Mouse (Mus musculus): ENCODE data around the gene Rab39. TPM values are rescaled to one million over a fixed set of nuclear protein-coding genes. Genes with fewer than 3 reads are reported as not detected.

Rab39 gene
- polyA plus RNA-seq, 1 experiment from 2014 or later = 0.38 TPM

DNA sequence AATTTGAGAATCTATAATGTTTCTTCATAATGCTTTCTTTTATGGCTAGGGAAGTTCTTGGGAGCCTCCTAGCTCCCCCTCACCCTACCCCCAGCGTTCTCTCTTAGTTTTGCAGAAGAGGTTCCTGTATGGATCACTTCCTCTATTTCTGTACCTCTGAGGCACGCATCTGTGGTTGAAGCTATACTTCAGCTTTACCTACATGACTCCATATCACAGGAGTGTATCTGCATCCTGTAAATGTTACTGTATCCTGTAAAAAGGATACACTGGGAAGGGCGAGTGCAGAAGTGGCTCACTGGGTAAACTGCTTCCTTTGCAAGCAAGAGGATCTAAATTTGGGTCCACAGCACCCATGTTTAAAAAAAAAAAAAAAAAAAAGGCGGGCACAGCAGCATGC, 5.5 kb downstream of the Rab39 start:
- H3K27ac ChIP-seq (ENCODE audit: low read depth) = no peak overlapping the region
- no peak overlapping the region for H3K4me2 ChIP-seq
- ATAC-seq (ENCODE audit: insufficient read depth) (no peak), DNase-seq (no peak)
- H3K4me1 ChIP-seq (ENCODE audit: insufficient read depth) = 0 out of 2 replicates have a peak, but pooled peaks cover 2% of the 10 kb centered on the region
- no peaks in the 10 kb centered on the region for H3K9me3 ChIP-seq (ENCODE audit: low read depth, low read length)
- no peak for TF ChIP-seq CTCF (IDR thresholded peaks at IDR 0.05; ENCODE audit: low read depth)
- H3K27me3 ChIP-seq (ENCODE audit: insufficient read depth, low read length) = no peaks in the 10 kb centered on the region
- H3K4me3 ChIP-seq (ENCODE audit: low read depth, low read length) = no peak overlapping the region
- no peak overlapping the region for H3K9ac ChIP-seq
- no peaks in the 10 kb centered on the region for H3K36me3 ChIP-seq (ENCODE audit: insufficient read depth)
- WGBS = 56% methylated on average over 4 of the region's 4 CpGs

- no peak for TF ChIP-seq CTCF (IDR thresholded peaks at IDR 0.05; ENCODE audit: low read depth)
- DNase-seq (no peak), ATAC-seq (ENCODE audit: insufficient read depth) (no peak)
- H3K27me3 ChIP-seq (ENCODE audit: insufficient read depth, low read length) = no peaks in the 10 kb centered on the region
- H3K9me3 ChIP-seq (ENCODE audit: low read depth, low read length) = no peaks in the 10 kb centered on the region
- H3K27ac ChIP-seq (ENCODE audit: low read depth) = no peak overlapping the region
- no peak overlapping the region for H3K4me3 ChIP-seq (ENCODE audit: low read depth, low read length)
- H3K4me2 ChIP-seq = no peak overlapping the region
- WGBS = 80% methylated on average over 5 of the region's 5 CpGs
- no peaks in the 10 kb centered on the region for H3K4me1 ChIP-seq (ENCODE audit: insufficient read depth)
- H3K9ac ChIP-seq = no peak overlapping the region
- no peaks in the 10 kb centered on the region for H3K36me3 ChIP-seq (ENCODE audit: insufficient read depth)
Measured at GRCm38 (mm10) chr9:53695846-53696245, 10.2 kb downstream of the Rab39 start.

GRCm38 (mm10) chr9:53693718-53694117, 12.3 kb downstream of the Rab39 start:
- WGBS = 64% methylated on average over 1 of the region's 1 CpGs
- no peak overlapping the region for H3K4me2 ChIP-seq
- no peak for ATAC-seq (ENCODE audit: insufficient read depth)
- no peak for TF ChIP-seq CTCF (IDR thresholded peaks at IDR 0.05; ENCODE audit: low read depth)
- no peaks in the 10 kb centered on the region for H3K27me3 ChIP-seq (ENCODE audit: insufficient read depth, low read length)
- H3K4me1 ChIP-seq (ENCODE audit: insufficient read depth) = no peaks in the 10 kb centered on the region
- H3K9ac ChIP-seq = no peak overlapping the region
- DNase-seq = no peak
- H3K4me3 ChIP-seq (ENCODE audit: low read depth, low read length) = no peak overlapping the region
- H3K27ac ChIP-seq (ENCODE audit: low read depth) = no peak overlapping the region
- no peaks in the 10 kb centered on the region for H3K9me3 ChIP-seq (ENCODE audit: low read depth, low read length)
- no peaks in the 10 kb centered on the region for H3K36me3 ChIP-seq (ENCODE audit: insufficient read depth)

DNA sequence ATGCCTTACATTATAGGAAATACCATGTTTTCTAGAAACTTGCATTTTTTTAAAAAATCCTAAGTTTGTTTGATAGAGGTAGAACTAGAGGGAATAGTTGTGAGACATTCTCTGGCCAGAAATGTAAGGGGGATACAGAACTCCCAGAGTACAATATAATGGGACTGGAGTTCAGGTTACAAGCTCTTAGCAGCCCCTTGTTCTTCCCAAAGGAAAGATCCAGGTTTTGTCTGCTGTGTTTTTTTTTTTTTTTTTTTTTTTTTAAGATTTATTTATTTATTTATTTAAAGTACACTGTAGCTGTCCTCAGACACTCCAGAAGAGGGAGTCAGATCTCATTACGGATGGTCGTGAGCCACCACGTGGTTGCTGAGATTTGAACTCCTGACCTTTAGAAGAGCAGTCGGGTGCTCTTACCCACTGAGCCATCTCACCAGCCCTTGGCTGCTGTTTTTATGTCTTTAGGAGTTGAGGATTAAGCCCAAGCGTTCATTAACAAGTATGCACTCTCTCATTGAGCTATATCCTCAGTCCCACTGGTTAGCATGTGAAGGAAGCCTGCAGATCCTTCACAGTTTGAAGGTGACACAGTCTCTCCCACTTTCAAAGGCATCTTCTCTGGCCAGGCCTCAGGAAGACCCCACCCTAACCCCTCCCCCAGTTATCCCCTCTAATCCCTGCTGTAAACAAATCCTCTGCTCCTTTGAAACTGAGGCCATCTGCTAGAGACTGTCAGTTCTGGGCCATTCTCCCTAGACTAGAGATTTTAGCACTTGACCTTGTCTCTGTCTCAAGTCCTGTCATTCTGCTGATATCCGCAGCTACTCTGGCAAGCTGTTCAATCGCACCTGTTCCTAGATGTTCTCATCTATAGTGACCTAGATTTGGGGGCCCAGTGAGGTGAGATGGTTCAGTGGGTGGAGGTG, 14.0 kb downstream of the Rab39 start:
- H3K4me1 ChIP-seq (ENCODE audit: insufficient read depth) = no peaks in the 10 kb centered on the region
- no peaks in the 10 kb centered on the region for H3K9me3 ChIP-seq (ENCODE audit: low read depth, low read length)
- no peak overlapping the region for H3K27ac ChIP-seq (ENCODE audit: low read depth)
- no peaks in the 10 kb centered on the region for H3K27me3 ChIP-seq (ENCODE audit: insufficient read depth, low read length)
- ATAC-seq (ENCODE audit: insufficient read depth) (no peak), DNase-seq (no peak)
- no peaks in the 10 kb centered on the region for H3K36me3 ChIP-seq (ENCODE audit: insufficient read depth)
- H3K9ac ChIP-seq = no peak overlapping the region
- H3K4me3 ChIP-seq (ENCODE audit: low read depth, low read length) = no peak overlapping the region
- TF ChIP-seq CTCF (IDR thresholded peaks at IDR 0.05; ENCODE audit: low read depth) = no peak
- no peak overlapping the region for H3K4me2 ChIP-seq
- WGBS = 23% methylated on average over 7 of the region's 7 CpGs

DNA sequence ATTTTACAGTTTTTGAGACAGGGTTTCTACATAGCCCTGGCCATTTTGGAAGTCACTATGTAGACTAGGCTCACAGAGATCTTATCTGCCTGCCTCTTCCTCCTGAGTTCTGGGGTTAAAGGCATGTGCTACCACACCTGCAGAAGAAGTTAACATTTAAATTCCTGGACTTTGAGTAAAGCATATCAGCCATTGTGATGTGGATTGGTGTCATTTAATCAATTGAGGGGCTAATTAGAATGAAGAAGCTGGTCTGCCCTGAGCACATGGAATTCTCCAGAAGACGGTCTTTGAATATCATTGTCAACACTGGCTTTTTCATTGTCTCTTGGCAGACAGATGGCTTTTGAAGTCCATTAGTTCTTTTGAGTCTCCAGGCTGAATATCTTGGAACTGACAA, 25.2 kb downstream of the Rab39 start:
- Histone ChIP-seq H3K4me2 (no peak overlapping the region), H3K36me3 (ENCODE audit: insufficient read depth) (no peaks in the 10 kb centered on the region), H3K9me3 (ENCODE audit: low read depth, low read length) (no peaks in the 10 kb centered on the region; the same call in 1 of the 2 replicates), H3K4me3 (ENCODE audit: low read depth, low read length) (no peak overlapping the region), H3K9ac (no peak overlapping the region), H3K27ac (ENCODE audit: low read depth) (no peak overlapping the region), H3K27me3 (ENCODE audit: insufficient read depth, low read length) (no peaks in the 10 kb centered on the region), H3K4me1 (ENCODE audit: insufficient read depth) (no peaks in the 10 kb centered on the region)
- 79% methylated on average over 1 of the region's 1 CpGs for WGBS
- DNase-seq = no peak
- no peak for TF ChIP-seq CTCF (IDR thresholded peaks at IDR 0.05; ENCODE audit: low read depth)
- no peak for ATAC-seq (ENCODE audit: insufficient read depth)

GRCm38 (mm10) chr9:53676921-53677320, 29.1 kb downstream of the Rab39 start:
- Histone ChIP-seq H3K9me3 (ENCODE audit: low read depth, low read length) (no peaks in the 10 kb centered on the region; the same call in 1 of the 2 replicates), H3K36me3 (ENCODE audit: insufficient read depth) (no peaks in the 10 kb centered on the region), H3K27ac (ENCODE audit: low read depth) (no peak overlapping the region), H3K4me3 (ENCODE audit: low read depth, low read length) (no peak overlapping the region), H3K9ac (no peak overlapping the region), H3K4me1 (ENCODE audit: insufficient read depth) (no peaks in the 10 kb centered on the region), H3K27me3 (ENCODE audit: insufficient read depth, low read length) (no peaks in the 10 kb centered on the region), H3K4me2 (no peak overlapping the region)
- WGBS = 61% methylated on average over 4 of the region's 4 CpGs
- DNase-seq = no peak
- no peak for TF ChIP-seq CTCF (IDR thresholded peaks at IDR 0.05; ENCODE audit: low read depth)
- ATAC-seq (ENCODE audit: insufficient read depth) = no peak

DNA sequence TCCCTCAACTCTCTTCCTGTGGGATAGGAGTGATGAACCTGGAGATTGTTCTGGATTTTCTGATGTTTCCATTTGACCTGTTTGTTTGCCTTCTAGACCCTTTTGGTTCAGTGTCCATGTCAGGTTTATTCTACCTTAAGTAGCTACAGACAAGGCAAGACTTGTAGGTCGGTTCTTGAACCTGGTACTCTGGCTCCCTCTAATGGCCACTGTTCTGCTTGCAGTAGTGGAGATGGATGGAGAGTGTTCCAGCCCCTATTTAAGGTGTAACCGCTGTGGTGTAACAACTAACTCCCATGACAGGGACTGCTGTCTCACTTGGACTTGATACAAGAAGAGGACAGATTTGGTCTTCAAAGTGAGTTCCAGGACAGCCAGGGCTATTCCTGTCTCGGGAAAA, 32.5 kb downstream of the Rab39 start:
- no peak overlapping the region for H3K9ac ChIP-seq
- peak; percentile 84 for DNase-seq

More for the DNA sequence above, 32.5 kb downstream of the Rab39 start:
- H3K4me2 ChIP-seq = no peak overlapping the region
- 17% methylated on average over 3 of the region's 3 CpGs for WGBS
- no peak for ATAC-seq (ENCODE audit: insufficient read depth)
- H3K27ac ChIP-seq (ENCODE audit: low read depth) = no peak overlapping the region
- H3K9me3 ChIP-seq (ENCODE audit: low read depth, low read length) = no peaks in the 10 kb centered on the region; the same call in 1 of the 2 replicates
- TF ChIP-seq CTCF (IDR thresholded peaks at IDR 0.05; ENCODE audit: low read depth) = peak; percentile 68
- no peaks in the 10 kb centered on the region for H3K27me3 ChIP-seq (ENCODE audit: insufficient read depth, low read length)
- H3K36me3 ChIP-seq (ENCODE audit: insufficient read depth) = no peaks in the 10 kb centered on the region
- H3K4me3 ChIP-seq (ENCODE audit: low read depth, low read length) = no peak overlapping the region
- H3K4me1 ChIP-seq (ENCODE audit: insufficient read depth) = no peaks in the 10 kb centered on the region

All from lung, embryonic 14.5 days (tissue).